Mouse (Mus musculus) subcutaneous adipose tissue, adult 2 months (tissue): Measurements from ENCODE around the gene Gm49392. TPM values are rescaled to one million over a fixed set of nuclear protein-coding genes. Genes with fewer than 3 reads are reported as not detected.

Experiments
- polyA plus RNA-seq: library from polyadenylated mRNA; depleted of rRNA; stranded (reverse); fragments of >200 nt; gene quantifications from 2 replicates; pipeline ENCODE4 v1.2.3, GENCODE M21; 2012; ENCODE audit warnings: low replicate concordance; rRNA removed

Gene Gm49392
- polyA plus RNA-seq, result 0.36 and 1.8 TPM in 2 replicates

DNA sequence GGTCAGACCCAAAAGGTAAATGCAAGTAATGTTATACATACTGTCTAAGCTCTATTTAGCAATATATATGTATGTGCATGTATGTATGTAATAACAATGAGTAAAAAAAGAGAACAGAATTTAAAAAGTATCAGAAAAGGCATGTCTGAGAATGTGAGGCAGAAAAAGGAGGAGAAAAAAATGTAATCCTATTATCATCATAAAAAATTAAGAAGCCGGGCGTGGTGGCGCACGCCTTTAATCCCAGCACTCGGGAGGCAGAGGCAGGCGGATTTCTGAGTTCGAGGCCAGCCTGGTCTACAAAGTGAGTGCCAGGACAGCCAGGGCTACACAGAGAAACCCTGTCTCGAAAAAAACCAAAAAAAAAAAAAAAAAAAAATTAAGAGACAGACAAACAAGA is at the start of gene Gm49392:
Gene Gm49392, minus strand, starts transcription at position 101 of the 400 bp plus-strand sequence.

GRCm38 (mm10) chr13:60941884-60942283 is 45.2 kb upstream of the Gm49392 start, which contains the start of gene Tpbpa:
Tpbpa (minus strand) TSS chr13:60941984.

DNA sequence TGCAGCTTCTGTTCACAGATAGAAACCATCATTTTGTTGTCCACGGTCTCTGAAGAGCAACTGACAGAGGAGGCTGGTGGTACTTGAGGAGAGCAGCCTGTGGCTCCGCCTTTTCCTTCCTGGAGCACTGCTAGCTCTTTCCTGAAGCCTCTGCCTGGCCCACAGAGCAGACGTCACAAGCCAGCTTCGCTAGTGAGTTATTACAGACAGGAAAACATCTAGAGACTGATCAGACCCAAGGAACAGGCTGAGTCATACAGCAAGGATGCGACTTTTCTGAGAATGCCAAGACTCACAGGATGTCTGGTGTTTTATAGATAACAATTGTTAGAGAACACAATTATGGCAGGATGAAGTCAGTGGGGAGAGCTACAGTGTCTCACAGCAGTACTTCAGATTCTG is 39.8 kb upstream of the Gm49392 start, which contains the start of the genes Gm49391 and Ctla2a:
Gene Gm49391, minus strand, starts transcription at position 72 of the 402 bp plus-strand sequence.
Gene Ctla2a, minus strand, starts transcription at position 126 of the 402 bp plus-strand sequence.

GRCm38 (mm10) chr13:60935490-60935889 is 38.8 kb upstream of the Gm49392 start, which contains the start of gene Gm49393:
Gm49393 (minus strand) TSS chr13:60935590.

GRCm38 (mm10) chr13:60904780-60905179 is 8.1 kb upstream of the Gm49392 start, which contains the start of gene Tpbpb:
Tpbpb (minus strand) TSS chr13:60904880.

GRCm38 (mm10) chr13:60897328-60897727 is 634 bp upstream of the Gm49392 start, which contains the start of gene Ctla2b:
Ctla2b (minus strand) TSS chr13:60897447.

GRCm38 (mm10) chr13:60864281-60864680 is 32.4 kb downstream of the Gm49392 start, which contains the start of gene 4930486L24Rik:
4930486L24Rik (minus strand) TSS chr13:60864475.

GRCm38 (mm10) chr13:60802749-60803148 is 93.9 kb downstream of the Gm49392 start, which contains the start of gene Ctsll3:
Ctsll3 (minus strand) TSS chr13:60802849.

Other genes starting within 250 kb of the Gm49392 start
- gene BC051665, start 110.5 kb downstream of the Gm49392 start, polyA plus RNA-seq, result not detected in 2 replicates
- not detected in 2 replicates for gene Ctsll3, start 94.0 kb downstream of the Gm49392 start, polyA plus RNA-seq
- gene 4930486L24Rik, start 32.4 kb downstream of the Gm49392 start, polyA plus RNA-seq, result 0.19 and 0.85 TPM in 2 replicates
- gene Ctla2b, start 553 bp upstream of the Gm49392 start, polyA plus RNA-seq, result 4.0 and 8.2 TPM in 2 replicates
- gene Tpbpb, start 8.0 kb upstream of the Gm49392 start, polyA plus RNA-seq, result not detected in 2 replicates
- gene Gm49393, start 38.7 kb upstream of the Gm49392 start, polyA plus RNA-seq, result not detected in 2 replicates
- 4.6 and 5.1 TPM in 2 replicates for gene Gm49391, start 39.7 kb upstream of the Gm49392 start, polyA plus RNA-seq
- 25.2 and 37.4 TPM in 2 replicates for gene Ctla2a, start 39.7 kb upstream of the Gm49392 start, polyA plus RNA-seq
- gene Tpbpa, start 45.1 kb upstream of the Gm49392 start, polyA plus RNA-seq, result not detected in 2 replicates
- gene Ctsj, start 109.1 kb upstream of the Gm49392 start, polyA plus RNA-seq, result not detected in 2 replicates
- not detected in 2 replicates for gene Ctsq, start 143.7 kb upstream of the Gm49392 start, polyA plus RNA-seq